Mouse (Mus musculus): Measurements from ENCODE around the gene Gm14325.
"Not testable (repeated sequence)": the region's sequence is repeated elsewhere in the genome, so short reads cannot be mapped to it uniquely, and the experiment has no call there.

DNA sequence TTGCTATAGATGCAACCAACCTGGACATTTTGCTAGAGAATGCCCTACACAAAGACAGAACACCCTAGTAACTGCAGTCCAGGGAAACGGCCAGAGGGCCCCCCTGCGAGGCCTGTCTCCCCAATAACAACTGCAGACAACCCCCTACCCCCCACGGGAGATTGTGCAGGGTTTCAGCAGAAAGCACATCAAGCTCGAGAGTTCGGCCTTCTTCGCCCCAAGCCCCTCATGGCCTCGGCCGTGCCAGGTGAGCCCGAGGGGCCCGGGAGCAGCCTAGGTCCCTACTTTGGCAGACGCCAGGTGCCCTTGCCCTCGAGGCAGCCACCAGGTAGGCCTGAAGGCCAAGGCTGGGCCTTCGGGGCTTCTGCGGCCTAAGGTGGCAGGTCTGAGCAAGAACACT is 47.6 kb upstream of the Gm14325 start:
- not testable (repeated sequence) for TF ChIP-seq CTCF (IDR thresholded peaks at IDR 0.05; ENCODE audit: borderline replicate concordance, control insufficient read depth, extremely low read depth, insufficient read depth, low read length, poor library complexity); POLR2A (IDR thresholded peaks at IDR 0.05; ENCODE audit: control insufficient read depth, extremely low read depth, insufficient read depth, low read length, poor library complexity)
